Mouse (Mus musculus) lung, postnatal 14 days (tissue): ENCODE data around the gene Irf8.

ENCODE experiments used
- DNase-seq: peaks from one replicate; pipeline ENCODE4 v3.0.0; 2021

Gene Irf8

DNA sequence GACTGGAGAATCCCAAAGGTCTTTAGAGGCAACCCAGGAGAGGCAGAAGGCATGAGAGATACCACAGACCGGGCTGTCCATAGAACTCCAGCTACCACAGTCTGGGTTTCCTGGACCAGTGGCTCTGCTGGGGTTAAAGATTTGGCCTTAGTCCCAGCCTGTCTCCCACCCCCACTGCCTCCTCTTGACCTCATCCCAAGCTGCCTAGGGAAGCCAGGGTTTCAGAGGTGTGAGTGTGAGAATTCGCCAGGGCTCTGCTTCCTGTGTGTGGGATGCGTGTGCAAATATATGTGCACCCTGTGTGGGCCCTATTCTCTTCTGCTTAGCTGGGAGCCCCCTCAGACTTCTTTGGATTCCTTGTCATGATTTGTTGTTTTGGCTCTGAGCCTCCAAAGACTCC lies 68.6 kb downstream of the Irf8 start:
- no peak for DNase-seq
